Mouse (Mus musculus): Measurements from ENCODE around the gene 4921517D22Rik.
"Not testable (repeated sequence)": the region's sequence is repeated elsewhere in the genome, so short reads cannot be mapped to it uniquely, and the experiment has no call there.

Gene 4921517D22Rik

DNA sequence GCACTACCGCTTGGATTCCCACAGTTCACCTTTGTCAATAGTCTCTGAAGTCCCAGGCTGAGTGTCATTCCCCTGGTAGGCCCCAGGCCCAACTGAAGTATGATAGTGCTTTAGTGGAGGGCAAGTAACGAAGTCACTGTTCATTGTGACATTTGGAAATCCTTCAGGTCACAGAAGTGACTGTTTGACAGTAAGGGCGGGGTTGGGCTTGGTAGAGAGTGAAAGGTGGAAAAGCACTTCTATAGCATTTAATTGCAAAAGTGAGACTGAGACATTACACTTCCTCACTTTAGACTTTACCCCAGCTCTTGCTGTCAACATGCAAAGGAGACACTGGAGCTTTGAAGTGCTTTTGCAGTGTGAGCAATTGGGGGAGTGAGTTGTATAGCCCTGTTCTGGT, at the start of gene 4921517D22Rik:
4921517D22Rik (minus strand) TSS at position 101 of the 400 bp plus-strand sequence.
- DNase-seq (ENCODE audit: low read depth, low spot score) = no peak

DNA sequence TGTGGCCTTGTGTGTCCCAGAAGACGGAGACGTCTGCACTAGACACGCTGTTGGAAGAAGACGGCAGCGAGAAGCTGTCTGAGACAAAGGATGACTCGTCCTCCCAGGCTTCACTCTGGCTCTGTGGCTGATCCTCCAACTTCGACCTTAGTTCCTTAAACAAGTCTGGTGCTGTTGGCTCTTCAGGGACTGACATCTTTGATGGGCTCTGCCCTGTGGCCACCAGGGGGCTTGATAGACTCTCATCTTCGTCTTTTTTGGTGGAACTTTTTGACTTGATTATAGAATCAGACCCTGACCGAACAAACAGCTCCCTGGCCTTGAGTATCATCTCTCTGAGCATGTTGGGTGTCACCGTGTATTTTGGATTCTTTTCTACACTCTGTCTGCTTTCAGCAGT, 47.8 kb upstream of the 4921517D22Rik start:
- peak; percentile 53 for DNase-seq (ENCODE audit: low read depth, low spot score)

DNA sequence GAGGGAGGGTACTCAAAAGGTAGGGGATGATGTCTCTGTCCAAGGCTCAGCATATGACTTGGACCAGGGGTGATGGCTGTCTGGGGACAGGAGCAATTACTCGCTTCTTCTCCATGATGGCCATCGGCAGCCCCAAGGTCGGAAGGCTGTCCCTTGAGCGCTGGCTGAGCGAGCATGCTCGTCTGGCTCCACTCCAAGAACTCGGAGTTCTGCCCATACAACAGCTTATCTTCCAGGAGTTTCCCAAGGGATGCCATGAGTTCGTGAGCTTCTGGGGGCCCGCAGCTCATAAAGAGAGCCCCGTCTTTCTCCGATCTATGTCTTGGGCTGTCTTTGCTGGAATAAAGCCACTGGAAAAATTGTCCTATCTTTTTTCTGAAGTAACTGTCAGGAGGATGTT, 47.2 kb upstream of the 4921517D22Rik start:
- DNase-seq (ENCODE audit: low read depth, low spot score) = no peak

DNA sequence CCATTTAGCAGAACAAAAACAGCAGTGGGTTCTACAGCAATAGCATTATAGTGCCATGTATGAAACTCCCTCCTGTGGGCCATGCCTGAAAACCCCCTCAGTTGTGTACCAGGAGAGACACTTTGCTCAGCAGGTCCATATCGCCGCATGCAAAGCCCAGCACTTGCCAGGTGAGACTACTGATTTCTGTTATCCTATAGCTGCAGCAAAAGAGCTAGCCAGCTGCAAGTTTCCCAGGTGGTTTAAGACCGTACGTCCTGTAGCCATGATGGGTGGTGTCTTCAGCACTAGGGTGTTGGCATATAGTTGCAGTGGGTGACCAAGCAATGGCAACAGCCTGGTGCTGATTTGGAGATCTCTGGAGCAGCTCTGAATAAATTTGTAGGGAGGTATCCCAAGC, 45.5 kb upstream of the 4921517D22Rik start:
- DNase-seq (ENCODE audit: low read depth, low spot score) = no peak

DNA sequence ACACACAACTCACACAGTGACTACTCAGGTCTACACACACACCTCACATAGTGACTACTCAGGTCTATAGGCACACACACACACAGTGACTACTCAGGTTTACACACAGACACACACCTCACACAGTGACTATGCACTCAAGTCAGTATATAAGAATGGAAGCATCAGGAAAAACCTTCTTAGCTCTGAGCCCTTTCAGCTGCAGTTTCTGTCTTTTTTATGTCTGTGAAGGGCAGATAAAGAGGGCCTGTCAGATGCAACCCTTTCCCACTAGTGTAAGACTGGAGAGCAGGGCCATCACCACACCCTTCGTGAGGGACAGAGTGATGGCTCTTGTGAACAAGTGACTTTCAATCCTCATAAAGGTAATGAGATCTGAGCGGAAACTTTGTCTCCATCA, 44.5 kb upstream of the 4921517D22Rik start:
- DNase-seq (ENCODE audit: low read depth, low spot score) = no peak

DNA sequence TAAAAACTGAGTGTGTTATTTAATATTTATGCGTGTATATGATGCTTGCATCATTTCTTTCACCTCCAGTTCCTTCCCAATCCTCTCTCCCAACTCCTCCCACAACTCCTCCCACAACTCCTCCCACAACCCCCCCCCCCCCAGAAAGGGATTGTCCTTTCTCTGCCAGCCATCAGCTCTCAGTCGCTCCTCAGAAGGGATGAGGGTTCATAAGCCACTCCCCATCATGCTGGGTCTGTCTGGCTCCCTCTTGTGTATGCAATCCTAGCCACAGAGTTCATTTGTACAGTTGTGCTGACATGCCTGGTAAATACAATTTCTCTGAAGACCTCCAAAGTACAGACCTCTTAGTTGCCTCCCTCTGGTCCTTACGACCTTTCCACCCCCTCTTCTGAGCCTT, 41.3 kb upstream of the 4921517D22Rik start:
- DNase-seq (ENCODE audit: low read depth, low spot score) = peak; percentile 84

DNA sequence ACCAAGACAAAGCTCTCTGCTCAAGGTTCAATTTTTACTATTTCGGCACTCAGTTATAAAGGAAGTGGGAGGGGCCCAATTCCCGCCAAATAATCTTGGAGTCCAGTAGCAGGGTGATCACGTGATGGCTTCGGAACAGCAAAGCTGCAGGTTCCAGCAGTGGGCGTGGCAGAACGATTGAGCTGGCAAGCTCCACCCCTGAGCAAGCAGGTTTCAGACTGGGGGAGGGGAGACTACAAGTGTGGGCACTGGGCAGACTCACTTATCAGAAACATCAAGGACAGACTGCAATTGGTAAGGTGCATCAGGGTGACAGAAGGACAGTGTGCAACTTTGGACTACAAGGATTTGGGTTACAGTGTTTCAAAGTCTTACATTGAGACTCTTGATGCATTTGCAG, 40.4 kb upstream of the 4921517D22Rik start:
- DNase-seq (ENCODE audit: low read depth, low spot score) = peak; percentile 51

DNA sequence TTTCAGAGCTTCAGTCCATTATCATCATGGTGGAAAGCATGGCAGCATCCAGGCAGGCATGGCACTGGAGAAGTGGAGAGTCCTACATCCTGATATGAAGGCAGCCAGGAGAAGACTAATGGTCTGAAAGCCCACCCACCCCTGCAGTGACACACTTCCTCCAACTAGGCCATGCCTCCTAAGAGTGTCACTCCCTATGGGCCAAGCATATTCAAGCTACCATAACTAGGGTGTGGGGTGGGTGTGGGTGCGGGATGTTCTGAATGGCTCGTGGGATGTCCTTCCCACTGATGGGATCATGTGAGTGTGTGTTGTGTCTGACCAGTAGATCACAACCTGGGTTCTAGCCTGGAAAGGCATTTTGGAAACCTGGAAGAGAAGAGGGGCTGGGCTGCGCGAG, 40.0 kb upstream of the 4921517D22Rik start:
- DNase-seq (ENCODE audit: low read depth, low spot score) = peak; percentile 33

DNA sequence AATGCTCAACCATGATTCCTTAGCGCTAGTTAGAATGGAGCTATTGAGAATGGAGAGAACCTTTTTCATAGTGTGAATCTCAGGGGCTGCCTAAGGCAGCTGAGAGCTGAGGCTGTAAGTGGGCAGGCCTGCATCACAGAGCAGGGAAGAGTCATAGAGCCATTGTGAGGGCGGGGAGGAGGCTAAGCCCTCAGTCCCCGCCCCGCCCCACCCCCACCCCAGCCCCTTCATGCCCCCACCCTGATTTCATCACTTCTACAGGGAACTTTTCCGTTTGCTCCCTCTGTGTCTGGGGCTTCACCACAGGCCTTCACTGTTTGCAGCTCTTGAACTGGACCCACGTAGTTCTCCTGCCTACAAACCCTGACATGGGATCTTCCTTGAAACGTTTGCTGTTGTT, 37.7 kb upstream of the 4921517D22Rik start, which contains the start of gene Spata31d1d:
Spata31d1d (minus strand) TSS at position 101 of the 400 bp plus-strand sequence.
- no peak for DNase-seq (ENCODE audit: low read depth, low spot score)

DNA sequence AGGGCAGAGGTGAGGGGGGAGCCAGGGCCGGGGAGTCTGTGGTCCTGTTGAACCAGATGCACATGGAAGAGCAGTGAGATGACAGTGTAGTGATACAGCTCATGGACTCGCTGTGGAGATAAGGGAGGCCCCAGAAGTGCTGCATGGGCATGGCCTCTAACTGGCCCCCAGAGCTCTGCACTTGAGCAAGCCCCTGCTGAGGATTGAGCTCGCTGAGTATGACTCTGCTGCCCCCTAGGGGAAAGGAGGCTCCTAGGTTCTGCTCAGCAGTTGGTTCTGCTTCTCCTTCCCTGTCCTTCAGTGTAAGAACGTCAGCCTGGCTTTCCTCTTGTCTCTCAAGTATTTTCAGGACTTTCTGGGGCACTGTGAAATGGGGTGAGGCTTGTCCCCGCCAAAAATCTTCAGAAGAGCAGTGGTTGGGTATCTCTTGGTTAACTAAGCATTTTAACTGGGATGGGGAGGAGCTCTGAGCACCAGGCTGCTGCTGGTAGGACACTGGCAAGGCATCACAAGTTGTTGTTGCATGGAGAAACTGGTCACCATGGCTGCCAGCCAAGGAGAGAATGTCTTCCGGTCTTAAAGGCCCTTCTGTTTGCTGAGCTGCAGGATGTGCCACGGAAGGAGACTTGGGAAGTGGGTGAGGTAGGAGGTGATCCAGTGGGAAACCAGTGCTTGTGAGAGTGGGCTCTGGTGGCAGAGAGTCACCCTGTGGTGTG, 34.6 kb upstream of the 4921517D22Rik start:
- DNase-seq (ENCODE audit: low read depth, low spot score) = peak; percentile 88

DNA sequence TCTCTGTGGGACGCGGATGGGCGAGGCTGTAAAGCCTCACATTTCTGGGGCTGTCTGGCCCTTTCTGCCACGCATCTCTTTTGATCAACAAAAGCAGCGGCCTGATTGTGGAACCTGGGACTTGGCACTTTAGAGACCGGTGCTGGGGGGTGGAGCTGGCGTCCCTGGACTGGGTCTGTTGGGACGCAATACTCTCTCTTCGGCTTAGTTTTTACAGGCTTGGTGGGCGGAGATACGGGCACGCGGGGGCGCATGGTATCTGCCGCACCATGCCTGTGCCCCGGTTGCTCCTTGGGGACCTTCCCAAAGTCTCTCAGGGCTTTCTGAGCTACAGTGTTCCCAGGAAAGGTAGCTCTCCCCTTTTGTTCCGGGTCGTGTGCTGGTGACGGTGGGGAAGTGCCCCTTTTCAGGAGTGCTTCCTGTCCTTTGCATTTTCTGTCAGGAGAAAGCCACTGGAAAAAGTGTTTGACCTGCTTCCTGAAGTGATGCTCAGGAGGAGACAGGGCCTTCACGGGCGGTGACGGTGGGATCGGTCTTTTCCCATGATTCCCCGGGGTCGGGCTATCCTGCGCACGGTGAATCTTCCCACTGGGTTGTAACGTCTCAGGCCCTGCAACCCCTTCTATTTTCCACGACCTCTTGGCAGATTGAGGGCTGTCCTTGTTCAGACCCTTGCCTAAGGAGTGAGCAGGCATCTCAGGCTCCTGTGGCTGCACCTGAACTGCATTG, 32.4 kb upstream of the 4921517D22Rik start:
- DNase-seq (ENCODE audit: low read depth, low spot score) = peak; percentile 60

DNA sequence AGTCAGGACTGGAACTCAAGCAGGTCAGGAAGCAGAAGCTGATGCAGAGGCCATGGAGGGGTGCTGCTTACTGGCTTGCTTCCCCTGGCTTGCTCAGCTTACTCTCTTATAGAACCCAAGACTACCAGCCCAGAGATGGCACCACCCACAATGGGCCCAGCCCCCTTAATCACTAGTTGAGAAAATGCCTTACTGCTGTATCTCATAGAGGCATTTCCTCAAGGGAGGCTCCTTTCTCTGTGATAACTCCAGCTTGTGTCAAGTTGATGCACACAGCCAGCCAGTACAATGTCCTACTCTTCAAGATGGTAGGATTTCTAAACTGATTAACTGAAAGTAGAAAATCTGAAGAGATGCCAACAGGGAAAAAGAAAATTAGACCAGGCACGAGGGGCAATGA, 28.2 kb upstream of the 4921517D22Rik start:
- not testable (repeated sequence) for DNase-seq (ENCODE audit: low read depth, low spot score)

DNA sequence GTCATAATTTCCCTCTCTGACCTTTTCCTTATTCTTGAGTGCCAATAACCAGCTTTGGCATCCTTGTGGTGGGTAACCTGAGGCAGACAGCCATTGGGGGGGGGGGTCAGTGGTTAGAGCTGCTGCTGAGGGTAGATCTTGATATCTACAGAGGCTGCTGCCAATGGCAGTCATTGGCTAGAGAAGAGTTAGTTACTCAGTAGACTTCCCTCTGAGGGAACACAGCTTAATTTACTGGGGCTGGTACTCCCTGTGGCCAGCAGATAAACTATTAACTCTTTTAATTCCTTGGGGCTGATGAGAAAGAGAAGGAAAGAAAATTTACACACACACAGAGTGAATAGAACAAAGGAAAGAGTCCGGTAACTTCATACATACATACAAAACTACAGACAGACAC, 25.6 kb upstream of the 4921517D22Rik start:
- DNase-seq (ENCODE audit: low read depth, low spot score) = no peak

DNA sequence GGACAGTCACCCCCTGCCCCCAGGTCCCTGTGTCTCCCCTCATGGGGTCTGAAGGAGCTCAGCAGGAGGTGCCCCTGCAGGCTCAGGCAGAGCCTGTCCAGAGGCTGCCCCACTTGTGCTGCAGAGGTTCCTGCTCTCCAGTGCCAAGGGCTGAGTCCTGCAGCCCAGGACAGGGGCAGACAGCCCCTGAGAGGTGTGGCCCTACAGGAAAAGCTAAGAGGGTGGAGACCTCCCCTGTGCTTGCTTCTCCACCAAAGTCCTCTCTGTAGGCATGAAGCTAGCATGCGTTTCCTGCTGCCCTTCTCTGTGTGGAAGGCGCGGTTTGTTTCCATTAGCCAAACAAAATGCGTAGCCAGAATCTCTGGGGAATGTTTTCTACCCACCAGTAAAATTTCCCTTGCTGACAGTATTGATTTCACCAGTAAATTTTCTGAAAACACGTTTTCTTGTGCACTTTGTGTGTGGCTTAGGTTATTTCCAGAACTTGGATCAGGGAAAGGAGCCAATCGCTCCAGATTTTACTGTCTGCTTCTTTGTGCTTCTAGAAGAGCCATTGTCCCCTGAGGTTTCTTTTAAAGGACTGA, 25.0 kb upstream of the 4921517D22Rik start:
- not testable (repeated sequence) for DNase-seq (ENCODE audit: low read depth, low spot score)

DNA sequence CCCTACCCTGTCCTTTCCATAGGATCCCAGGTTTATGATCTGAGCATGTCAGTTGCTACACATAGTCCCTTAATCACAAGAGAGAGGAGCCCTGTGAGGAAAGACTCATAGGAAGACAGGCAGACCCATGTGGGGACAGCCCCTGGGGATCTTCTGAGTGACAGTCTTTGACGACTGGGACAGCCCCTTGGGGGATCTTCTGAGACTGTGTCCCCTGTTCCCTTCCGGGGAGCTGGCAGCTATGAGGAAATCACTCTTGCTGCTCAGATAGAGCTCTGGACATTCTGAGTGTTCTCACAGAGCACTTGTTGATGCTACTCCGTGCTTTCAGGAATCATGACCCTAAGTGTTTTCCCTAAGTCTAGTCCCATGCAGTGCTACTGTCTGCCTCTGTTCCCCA, 19.8 kb upstream of the 4921517D22Rik start:
- no peak for DNase-seq (ENCODE audit: low read depth, low spot score)

DNA sequence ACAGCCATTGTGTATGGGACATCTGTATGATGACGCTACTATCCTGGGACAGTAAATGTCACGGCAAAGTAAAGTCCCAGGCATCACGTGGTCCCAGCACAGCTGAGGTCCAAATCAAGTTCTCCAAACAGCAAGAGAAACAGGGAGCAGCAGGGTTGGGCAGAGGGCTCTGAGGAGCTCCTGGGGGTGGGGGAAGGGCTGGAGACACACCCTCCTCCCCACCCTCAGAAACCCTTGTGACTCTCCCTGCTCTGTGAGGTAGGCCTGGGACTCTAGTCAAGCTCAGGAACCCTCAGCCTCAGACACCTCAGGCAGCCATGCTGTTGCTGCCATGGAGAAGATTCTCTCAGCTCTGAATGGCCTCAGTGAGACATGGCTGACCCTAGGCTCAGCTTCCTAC, 18.1 kb upstream of the 4921517D22Rik start, which contains the start of gene Spata31d1b:
Spata31d1b (plus strand) TSS at position 301 of the 400 bp plus-strand sequence.
- DNase-seq (ENCODE audit: low read depth, low spot score) = peak; percentile 58

DNA sequence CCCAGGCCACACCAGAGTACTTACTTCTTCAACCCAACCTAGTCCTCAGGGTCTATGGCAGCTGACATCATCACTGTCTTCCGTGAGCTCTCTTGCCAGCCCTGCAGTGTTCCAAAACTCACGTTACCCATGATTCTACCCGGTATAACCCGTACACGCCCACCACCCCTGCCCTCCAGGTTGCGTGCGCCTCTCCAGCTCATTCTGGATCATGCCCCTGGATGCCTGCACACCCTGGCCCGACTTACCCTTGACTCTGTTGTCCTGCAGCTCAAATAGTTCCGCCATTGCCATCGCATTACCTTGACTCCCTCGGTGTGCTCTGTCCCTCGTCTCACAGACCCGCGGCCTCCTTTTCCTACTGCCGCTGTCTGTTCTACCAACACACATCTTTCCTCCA, 16.3 kb upstream of the 4921517D22Rik start, which contains the start of gene Spata31d1a:
Spata31d1a (minus strand) TSS at position 101 of the 400 bp plus-strand sequence.
- DNase-seq (ENCODE audit: low read depth, low spot score) = peak; percentile 45

DNA sequence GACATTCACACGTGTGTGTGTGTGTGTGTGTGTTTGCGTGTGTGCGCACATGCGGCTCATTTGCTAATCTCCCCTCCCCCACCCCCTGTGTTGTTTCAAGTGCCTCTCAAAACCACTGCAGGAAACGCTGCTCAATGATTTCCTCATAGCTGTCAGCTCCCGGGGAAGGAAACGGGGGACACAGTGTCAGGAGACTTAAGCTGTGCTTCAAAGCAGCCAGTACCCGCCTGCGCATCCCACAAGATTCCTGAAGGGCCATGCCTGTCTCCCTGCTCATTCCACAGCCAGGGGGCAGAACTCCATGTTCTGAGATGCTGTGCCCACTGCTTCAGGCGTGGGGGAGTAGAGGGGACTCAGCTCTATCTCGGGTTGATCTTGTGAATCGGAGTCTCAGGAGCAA, 10.7 kb upstream of the 4921517D22Rik start:
- peak; percentile 37 for DNase-seq (ENCODE audit: low read depth, low spot score)

DNA sequence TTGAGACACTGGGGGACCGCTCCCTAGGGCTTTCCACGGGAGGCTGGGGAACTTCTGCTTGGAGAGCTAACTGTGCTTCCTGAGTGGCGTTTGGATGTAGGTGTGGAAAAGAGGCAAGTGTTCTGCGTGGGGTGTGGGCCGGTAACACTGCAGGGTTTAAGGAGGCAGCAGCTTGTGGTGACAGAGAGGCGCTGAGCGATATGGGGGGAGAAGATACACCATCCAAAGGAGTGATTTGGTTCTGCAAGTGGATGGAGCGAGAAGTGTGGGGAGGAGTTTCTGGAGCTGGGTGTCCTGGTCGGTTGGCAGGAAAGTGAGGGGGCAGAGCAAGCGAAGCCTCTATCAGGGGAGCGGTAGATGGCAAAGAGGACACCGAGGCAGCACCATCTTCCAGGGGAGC, 9.6 kb upstream of the 4921517D22Rik start:
- DNase-seq (ENCODE audit: low read depth, low spot score) = no peak

DNA sequence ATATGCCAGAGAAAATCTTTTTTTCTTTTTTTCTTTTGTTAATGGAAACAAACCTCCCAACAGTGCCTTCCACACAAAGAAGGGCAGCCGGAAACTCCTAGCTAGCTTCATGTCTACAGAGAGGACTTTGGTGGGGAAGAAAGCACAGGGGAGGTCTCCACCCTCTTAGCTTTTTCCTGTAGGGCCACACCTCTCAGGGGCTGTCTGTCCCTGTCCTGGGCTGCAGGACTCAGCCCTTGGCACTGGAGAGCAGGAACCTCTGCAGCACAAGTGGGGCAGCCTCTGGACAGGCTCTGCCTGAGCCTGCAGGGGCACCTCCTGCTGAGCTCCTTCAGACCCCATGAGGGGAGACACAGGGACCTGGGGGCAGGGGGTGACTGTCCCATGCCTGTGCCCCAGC, 6.2 kb upstream of the 4921517D22Rik start:
- peak; percentile 18 for DNase-seq (ENCODE audit: low read depth, low spot score)

DNA sequence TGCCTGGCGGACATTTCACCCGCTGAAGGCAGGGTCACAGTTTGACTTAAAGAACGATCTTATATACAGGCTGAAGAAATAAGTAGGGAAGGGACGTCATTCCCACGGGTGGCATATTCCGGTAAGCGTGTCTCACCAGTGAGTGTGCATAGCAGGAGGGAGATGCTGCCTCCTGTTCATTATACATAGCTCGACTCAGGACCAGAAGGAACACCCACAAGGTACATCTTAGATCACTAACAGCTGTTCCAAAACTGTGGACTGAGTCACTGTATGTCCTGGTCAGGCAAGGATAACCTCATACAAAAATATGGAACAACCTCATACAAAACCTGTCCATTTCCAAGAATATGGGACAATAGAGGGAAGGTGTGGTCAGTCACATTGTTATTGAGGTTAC, 5.2 kb upstream of the 4921517D22Rik start:
- no peak for DNase-seq (ENCODE audit: low read depth, low spot score)

DNA sequence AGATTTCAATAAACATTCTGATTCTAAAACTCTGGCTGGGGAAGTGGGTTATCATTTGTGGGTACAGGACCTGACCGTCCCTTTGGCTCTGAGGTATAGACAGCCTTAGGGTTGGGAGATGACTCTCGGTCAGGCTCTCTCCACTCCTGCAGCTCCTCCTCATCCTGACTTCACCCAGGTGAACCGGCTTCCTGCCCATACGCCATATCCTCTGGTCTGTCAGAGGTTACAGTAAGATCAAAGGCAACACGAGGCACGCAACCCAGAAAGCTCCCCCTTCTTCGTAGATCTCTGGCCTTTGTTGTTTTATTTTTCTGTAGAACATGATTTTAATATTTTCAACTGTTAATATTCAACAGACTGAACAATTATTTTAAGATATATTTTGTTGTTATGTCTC, 1.9 kb upstream of the 4921517D22Rik start:
- no peak for DNase-seq (ENCODE audit: low read depth, low spot score)
